Mouse (Mus musculus) activated CD4-positive, CD25-positive, alpha-beta regulatory T cell, adult 4 months (primary cell): ENCODE results near the gene Vps13a. TPM values are rescaled to one million over a fixed set of nuclear protein-coding genes. Genes with fewer than 3 reads are reported as not detected.
"Not testable (repeated sequence)": the region's sequence is repeated elsewhere in the genome, so short reads cannot be mapped to it uniquely, and the experiment has no call there.

Source experiments
- ATAC-seq: one replicate; pipeline ENCODE4 v1.8.0; 2017
- polyA plus RNA-seq, 2 experiments: library from polyadenylated mRNA; unstranded; fragments of 100-300 nt; shearing (Covaris generic); gene quantifications; one replicate each; pipeline ENCODE4 v1.2.1; 2017

The Vps13a gene
- polyA plus RNA-seq, 2 experiments from 2014 or later = 33.4 to 43.5 TPM

- ATAC-seq = not testable (repeated sequence)
Observed at GRCm38 (mm10) chr19:16757439-16757838, 23.3 kb downstream of the Vps13a start.

- ATAC-seq = no peak
Observed at GRCm38 (mm10) chr19:16755854-16756253, 24.9 kb downstream of the Vps13a start.

- ATAC-seq = no peak
Observed at GRCm38 (mm10) chr19:16755226-16755625, 25.5 kb downstream of the Vps13a start.

GRCm38 (mm10) chr19:16753151-16753550, 27.6 kb downstream of the Vps13a start:
- no peak for ATAC-seq

GRCm38 (mm10) chr19:16736854-16737253, 43.9 kb downstream of the Vps13a start:
- no peak for ATAC-seq

GRCm38 (mm10) chr19:16728729-16729128, 52.0 kb downstream of the Vps13a start:
- ATAC-seq = no peak

DNA sequence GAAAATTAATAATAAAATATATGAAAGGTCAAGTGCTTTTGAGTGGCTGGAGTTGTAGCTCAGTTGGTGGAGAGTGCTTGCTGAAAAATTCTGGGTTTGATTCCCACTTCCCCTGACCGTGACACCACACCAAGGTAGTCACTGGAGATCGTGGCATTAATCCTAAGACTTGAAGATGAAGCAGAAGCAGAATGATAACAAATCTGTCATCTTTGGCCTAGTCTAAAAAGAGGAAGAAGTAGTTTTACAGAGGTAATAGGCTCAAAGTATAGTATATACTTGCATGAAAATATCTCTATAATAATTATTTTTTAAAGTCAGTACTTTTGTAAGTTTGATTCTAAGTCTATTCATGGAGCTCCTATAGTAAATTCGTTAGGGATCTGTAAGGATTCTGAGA, 65.5 kb downstream of the Vps13a start:
- no peak for ATAC-seq

DNA sequence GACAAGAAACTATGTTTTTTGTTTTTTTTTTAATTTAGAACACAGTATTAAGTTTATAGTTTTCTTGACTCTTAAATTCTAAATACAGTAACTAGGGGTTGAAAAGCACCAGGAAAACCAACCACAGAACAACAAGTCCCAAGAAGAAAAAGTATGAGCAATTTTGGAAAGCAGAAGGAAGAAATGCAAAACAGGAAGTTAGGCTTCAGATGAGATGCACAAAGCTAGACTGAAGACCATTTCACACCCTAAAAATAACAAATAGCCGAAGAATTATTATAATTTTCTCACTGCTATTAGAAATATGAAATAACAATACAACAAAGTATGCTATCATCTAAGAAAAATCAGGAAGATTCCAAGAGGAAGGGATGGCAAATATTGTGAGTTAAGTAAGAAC, 78.9 kb downstream of the Vps13a start:
- ATAC-seq = no peak

- no peak for ATAC-seq
Observed at GRCm38 (mm10) chr19:16684922-16685321, 95.8 kb downstream of the Vps13a start.

- ATAC-seq = no peak
Observed at GRCm38 (mm10) chr19:16684210-16684609, 96.5 kb downstream of the Vps13a start.

GRCm38 (mm10) chr19:16625610-16626395, 154.9 kb downstream of the Vps13a start:
- no peak for ATAC-seq

- ATAC-seq = no peak
Observed at GRCm38 (mm10) chr19:16624994-16625393, 155.7 kb downstream of the Vps13a start.

- ATAC-seq = no peak
Observed at GRCm38 (mm10) chr19:16623154-16623553, 157.6 kb downstream of the Vps13a start.

DNA sequence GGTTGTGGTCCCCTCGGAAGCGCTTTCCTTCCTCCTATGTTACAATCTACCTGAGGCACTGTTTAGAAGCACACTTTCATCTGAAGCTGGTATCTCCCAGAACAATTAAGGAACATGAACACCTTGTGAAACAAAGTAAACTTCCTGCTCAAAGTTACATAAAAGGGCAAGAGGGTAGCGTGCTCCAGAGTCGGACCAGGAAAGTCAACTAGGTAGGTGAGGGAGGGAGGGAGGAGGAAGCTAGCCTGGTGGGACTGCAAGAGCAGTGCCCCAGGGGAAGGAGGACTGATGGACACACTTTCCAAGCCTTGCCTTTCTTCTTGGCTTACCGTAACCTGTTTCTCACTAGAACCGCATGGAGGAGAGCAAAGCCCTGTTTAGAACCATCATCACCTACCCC, 173.1 kb downstream of the Vps13a start:
- no peak for ATAC-seq

GRCm38 (mm10) chr19:16602026-16602425, 178.7 kb downstream of the Vps13a start:
- no peak for ATAC-seq

DNA sequence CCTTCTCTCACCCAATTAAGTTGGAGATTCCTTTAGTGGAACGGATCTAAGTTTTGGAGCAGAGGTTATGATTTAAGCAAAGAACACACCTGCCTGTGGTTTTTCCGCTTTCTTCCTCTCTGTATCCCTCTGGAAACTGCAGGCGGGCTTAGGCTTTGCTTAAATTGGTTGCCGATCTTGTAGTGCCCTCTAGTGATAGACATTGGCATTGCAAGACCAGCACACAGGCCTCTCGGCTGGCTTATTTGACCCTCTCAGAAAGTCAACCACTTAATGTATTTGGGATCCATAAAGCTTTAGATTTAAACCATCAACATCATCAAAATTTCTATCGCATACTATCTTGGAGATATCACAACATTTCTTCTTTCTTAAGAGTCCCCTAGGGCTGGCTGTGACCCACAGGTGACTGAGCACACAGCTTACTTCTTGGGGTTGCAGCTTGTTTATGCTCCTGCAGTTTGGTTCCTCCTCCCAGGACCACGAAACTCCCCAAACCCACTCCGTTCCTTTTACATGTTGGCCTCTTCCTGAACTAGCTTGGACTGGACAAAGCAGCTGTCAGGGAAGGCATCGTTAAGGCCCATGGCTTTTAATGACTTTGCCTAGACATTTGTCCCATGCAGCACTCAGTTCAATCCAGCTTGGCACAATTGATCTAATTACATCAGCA, 181.3 kb downstream of the Vps13a start:
- ATAC-seq = no peak

GRCm38 (mm10) chr19:16598653-16599297, 182.0 kb downstream of the Vps13a start:
- ATAC-seq = no peak

DNA sequence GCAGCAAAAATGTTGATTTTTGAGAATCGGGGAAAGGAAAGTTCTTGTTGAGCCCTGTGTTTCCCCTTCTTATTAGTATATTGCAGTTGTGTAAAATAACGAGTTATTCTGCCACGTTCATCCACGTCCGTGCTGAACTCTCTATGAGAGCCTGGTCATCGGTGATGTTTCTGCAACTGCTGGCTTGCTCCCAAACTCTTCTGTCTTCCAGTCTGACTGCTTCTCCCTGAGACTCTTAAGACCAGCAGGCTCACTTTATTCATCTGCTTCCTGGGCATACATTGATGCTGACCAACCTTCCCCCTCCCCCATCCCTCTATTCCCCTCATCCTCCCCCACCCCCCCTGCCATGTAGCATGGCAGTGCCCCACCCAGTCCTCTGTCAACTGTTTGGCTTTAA, 183.5 kb downstream of the Vps13a start:
- no peak for ATAC-seq

DNA sequence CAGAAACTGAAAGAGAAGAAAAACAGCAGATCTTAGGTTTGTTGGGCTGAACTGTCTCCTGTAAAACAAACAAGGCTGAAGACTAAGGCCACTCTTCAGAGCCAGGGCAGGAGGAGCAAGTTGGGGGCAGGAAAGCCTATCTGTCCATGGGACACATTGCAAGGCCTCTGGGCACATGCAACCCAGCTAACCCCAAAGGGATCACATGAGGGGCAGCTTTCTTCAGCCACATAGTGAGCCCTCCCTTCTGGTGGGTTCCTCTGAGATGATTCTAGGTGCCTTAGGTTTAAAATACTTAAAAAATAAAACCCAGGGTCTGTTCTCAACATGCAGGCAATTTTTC, 186.8 kb downstream of the Vps13a start:
- ATAC-seq = no peak

DNA sequence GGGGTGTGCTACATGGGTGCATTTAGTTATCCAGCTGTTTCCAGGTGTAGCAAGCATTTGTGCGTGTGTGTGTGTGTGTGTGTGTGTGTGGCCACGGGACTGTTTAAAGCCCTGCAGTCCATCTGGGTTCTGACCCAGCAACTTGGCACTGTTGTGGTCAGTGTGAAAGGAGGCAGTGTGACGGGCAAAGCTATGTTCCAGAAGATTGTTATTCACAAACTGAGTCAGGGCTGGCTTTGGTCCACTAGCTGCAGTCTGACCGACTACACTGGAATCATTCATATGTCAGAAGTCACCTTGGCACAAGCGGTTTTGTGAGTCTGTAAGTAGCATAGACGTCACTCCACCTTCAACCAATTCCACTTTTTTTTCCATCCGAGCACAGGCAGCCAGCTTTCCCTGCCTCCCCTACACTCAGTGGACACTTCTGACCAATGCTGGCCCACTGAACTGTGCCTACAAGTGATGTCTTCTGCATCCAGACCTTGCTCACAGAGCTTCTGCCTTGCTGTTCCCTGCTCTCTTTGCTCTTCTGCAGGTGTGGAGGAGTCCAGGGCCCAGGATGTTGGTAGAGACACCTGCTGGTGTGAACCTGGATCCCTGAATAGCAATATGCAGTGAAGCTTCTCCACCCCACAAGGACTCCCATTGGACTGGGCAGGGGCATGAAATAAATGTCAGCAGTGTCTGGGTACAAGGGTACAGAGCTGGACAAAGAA, 187.3 kb downstream of the Vps13a start:
- no peak for ATAC-seq

DNA sequence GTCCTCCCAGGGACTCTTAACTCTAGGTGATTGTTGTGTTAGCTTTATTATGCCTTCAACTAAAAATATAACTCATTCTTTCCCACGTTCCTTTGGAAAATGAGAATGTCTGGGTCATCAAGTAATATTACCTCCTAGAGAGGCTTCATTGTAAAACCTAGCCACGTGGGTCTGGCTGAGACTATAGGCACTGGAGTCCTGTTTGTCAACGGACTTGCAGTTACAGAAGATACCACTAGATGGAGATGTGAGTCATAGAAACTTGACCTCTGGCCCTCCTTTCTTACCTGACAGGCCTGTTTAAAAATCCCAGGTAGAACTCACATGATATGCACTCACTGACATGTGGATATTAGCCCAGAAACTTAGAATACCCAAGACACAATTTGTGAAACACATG, 195.4 kb downstream of the Vps13a start:
- ATAC-seq = no peak

GRCm38 (mm10) chr19:16584546-16584945, 196.2 kb downstream of the Vps13a start:
- no peak for ATAC-seq

GRCm38 (mm10) chr19:16580501-16580900, 200.2 kb downstream of the Vps13a start:
- no peak for ATAC-seq
